ENCODE assay signal across 8 mouse cellular contexts in genomic region chrX:77314384-77314783, GRCm38 (mm10).
DNase-seq lines count a peak whose midpoint lies in the region; ATAC-seq lines count a peak whose summit lies in the region.
"Had no signal": no experiment of that assay in that cellular context is flagged by ENCODE, and none has a peak within 500 bp of the region (broad histone marks: within the 10 kb centered on the region; RNA-seq: fewer than 3 reads in every experiment).

No protein-coding gene starts in this region.

- no peaks in the 10 kb centered on the region for H3K4me1 ChIP-seq in midbrain, embryonic 14.5 days (ENCODE audit: control insufficient read depth, insufficient read depth, low read length)
- H3K4me1 ChIP-seq in midbrain, embryonic 16.5 days (ENCODE audit: control insufficient read depth, insufficient read depth, low read length): no peaks in the 10 kb centered on the region
- H3K4me1 ChIP-seq: limb, embryonic 15.5 days had no signal

- H3K4me3 ChIP-seq in midbrain, embryonic 14.5 days (replicated peaks; ENCODE audit: low read depth, low read length): no peak overlapping the region
- H3K4me3 ChIP-seq in midbrain, embryonic 16.5 days (ENCODE audit: low read depth, low read length): no peak overlapping the region
- H3K4me3 ChIP-seq: limb, embryonic 15.5 days had no signal

- ATAC-seq in midbrain, embryonic 14.5 days (ENCODE audit: low FRiP score, low TSS enrichment): no peak
- ATAC-seq in midbrain, embryonic 16.5 days: no peak
- ATAC-seq in activated CD4-positive, CD25-positive, alpha-beta regulatory T cell, adult 4 months: no peak

- no peaks in the 10 kb centered on the region for H3K9me3 ChIP-seq in midbrain, embryonic 14.5 days (ENCODE audit: control insufficient read depth, low read length)
- H3K9me3 ChIP-seq in midbrain, embryonic 16.5 days (replicated peaks; ENCODE audit: control insufficient read depth, low read length, poor library complexity, severe bottlenecking): no peaks in the 10 kb centered on the region
- H3K9me3 ChIP-seq: limb, embryonic 15.5 days had no signal

- H3K27me3 ChIP-seq in midbrain, embryonic 14.5 days (ENCODE audit: control insufficient read depth, insufficient read depth, low read length): no peaks in the 10 kb centered on the region
- no peaks in the 10 kb centered on the region for H3K27me3 ChIP-seq in midbrain, embryonic 16.5 days (ENCODE audit: control insufficient read depth, insufficient read depth, low read depth, low read length)
- H3K27me3 ChIP-seq: limb, embryonic 15.5 days had no signal

- no peak overlapping the region for H3K27ac ChIP-seq in midbrain, embryonic 14.5 days (replicated peaks; ENCODE audit: low read depth, low read length)
- H3K27ac ChIP-seq in midbrain, embryonic 16.5 days (ENCODE audit: low read length): no peak overlapping the region
- H3K27ac ChIP-seq: limb, embryonic 15.5 days had no signal

- no peak overlapping the region for H3K9ac ChIP-seq in midbrain, embryonic 14.5 days (replicated peaks; ENCODE audit: low read length)
- H3K9ac ChIP-seq in midbrain, embryonic 16.5 days (ENCODE audit: low read depth, low read length): no peak overlapping the region
- H3K9ac ChIP-seq: limb, embryonic 15.5 days had no signal

- 71% methylated on average over 3 of the region's 3 CpGs for WGBS in midbrain, embryonic 14.5 days
- 69% methylated on average over 3 of the region's 3 CpGs for WGBS in midbrain, embryonic 16.5 days

- no peak overlapping the region for H3K4me2 ChIP-seq in midbrain, embryonic 14.5 days (ENCODE audit: low read length)
- H3K4me2 ChIP-seq in midbrain, embryonic 16.5 days (ENCODE audit: low read length): no peak overlapping the region
- H3K4me2 ChIP-seq: limb, embryonic 15.5 days had no signal

- peak; percentile 36 for DNase-seq in midbrain, embryonic 14.5 days
- peak; percentile 53 for DNase-seq in ZHBTc4 (ENCODE audit: low read depth, low spot score)
- peak; percentile 47 for DNase-seq in cerebellum, adult 8-10 months
- DNase-seq in kidney, adult 8-10 months: peak; percentile 26 to 50
- DNase-seq in lung, postnatal 10 days: peak; percentile 60

- H3K36me3 ChIP-seq in midbrain, embryonic 14.5 days (ENCODE audit: control insufficient read depth, insufficient read depth, low read length): no peaks in the 10 kb centered on the region
- no peaks in the 10 kb centered on the region for H3K36me3 ChIP-seq in midbrain, embryonic 16.5 days (ENCODE audit: control insufficient read depth, insufficient read depth, low read length)
- H3K36me3 ChIP-seq: limb, embryonic 15.5 days had no signal
